Mouse (Mus musculus): ENCODE data around the gene Sptan1.

Sptan1 gene

GRCm38 (mm10) chr2:30061215-30062166, 96.1 kb downstream of the Sptan1 start:
- no peak for DNase-seq (ENCODE audit: low spot score)

- peak; percentile 56 for DNase-seq (ENCODE audit: low spot score)
Observed at GRCm38 (mm10) chr2:30062249-30063093, 97.1 kb downstream of the Sptan1 start.

GRCm38 (mm10) chr2:30063235-30063634, 97.9 kb downstream of the Sptan1 start:
- no peak for DNase-seq (ENCODE audit: low spot score)

- no peak for DNase-seq (ENCODE audit: low spot score)
Observed at GRCm38 (mm10) chr2:30063791-30064190, 98.4 kb downstream of the Sptan1 start.

GRCm38 (mm10) chr2:30064298-30064697, 98.9 kb downstream of the Sptan1 start:
- DNase-seq (ENCODE audit: low spot score) = no peak

GRCm38 (mm10) chr2:30066046-30066901, 100.9 kb downstream of the Sptan1 start:
- DNase-seq (ENCODE audit: low spot score) = peak; percentile 98

GRCm38 (mm10) chr2:30067031-30067888, 101.9 kb downstream of the Sptan1 start:
- no peak for DNase-seq (ENCODE audit: low spot score)

- no peak for DNase-seq (ENCODE audit: low spot score)
Observed at GRCm38 (mm10) chr2:30067962-30068361, 102.6 kb downstream of the Sptan1 start.

- DNase-seq (ENCODE audit: low spot score) = no peak
Observed at GRCm38 (mm10) chr2:30072875-30073274, 107.5 kb downstream of the Sptan1 start.

GRCm38 (mm10) chr2:30073285-30073684, 107.9 kb downstream of the Sptan1 start:
- DNase-seq (ENCODE audit: low spot score) = no peak

GRCm38 (mm10) chr2:30075625-30076024, 110.3 kb downstream of the Sptan1 start:
- DNase-seq (ENCODE audit: low spot score) = no peak

GRCm38 (mm10) chr2:30076439-30076838, 111.1 kb downstream of the Sptan1 start:
- DNase-seq (ENCODE audit: low spot score) = no peak

GRCm38 (mm10) chr2:30076959-30077358, 111.6 kb downstream of the Sptan1 start:
- DNase-seq (ENCODE audit: low spot score) = no peak

GRCm38 (mm10) chr2:30077502-30078348, 112.4 kb downstream of the Sptan1 start, which contains the start of gene Pkn3:
Gene Pkn3, plus strand, starts transcription at chr2:30077684.
- DNase-seq (ENCODE audit: low spot score) = peak; percentile 74

- no peak for DNase-seq (ENCODE audit: low spot score)
Observed at GRCm38 (mm10) chr2:30078349-30078712, 113.0 kb downstream of the Sptan1 start.

GRCm38 (mm10) chr2:30078760-30079159, 113.4 kb downstream of the Sptan1 start:
- no peak for DNase-seq (ENCODE audit: low spot score)

GRCm38 (mm10) chr2:30080181-30080800, 114.9 kb downstream of the Sptan1 start:
- DNase-seq (ENCODE audit: low spot score) = no peak
